Comparison of ENCODE assay signal across 17 mouse cellular contexts in the genomic region with DNA sequence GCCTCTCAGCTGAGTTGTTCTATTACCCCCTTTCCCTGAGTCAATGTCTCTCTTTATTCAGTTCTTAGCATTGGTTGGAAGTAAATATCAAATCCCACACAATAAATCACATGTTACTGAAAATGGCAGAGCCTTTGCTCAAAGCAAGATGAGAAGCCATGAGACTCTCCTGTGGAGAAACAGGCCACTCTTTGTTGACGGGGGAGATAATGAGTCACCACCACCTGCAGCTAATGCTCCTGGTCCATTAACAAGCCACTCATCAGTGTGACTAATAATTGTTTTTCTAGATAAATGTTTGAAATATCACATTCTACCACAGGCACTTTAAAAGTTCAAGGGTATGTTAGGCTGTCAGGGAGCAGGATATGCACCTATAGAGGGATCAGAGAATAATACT.
"Had no signal": no experiment of that assay in that cellular context is flagged by ENCODE, and none has a peak within 500 bp of the region (broad histone marks: within the 10 kb centered on the region; RNA-seq: fewer than 3 reads in every experiment).

No protein-coding gene starts in this region.

- ATAC-seq: midbrain, embryonic 16.5 days had no signal

- H3K4me3 ChIP-seq: midbrain, embryonic 10.5 days; midbrain, embryonic 12.5 days; myocyte; neural tube, embryonic 13.5 days; neural tube, embryonic 15.5 days; stomach, embryonic 15.5 days had no signal

- H3K4me1 ChIP-seq: midbrain, embryonic 10.5 days; neural tube, embryonic 13.5 days; neural tube, embryonic 15.5 days; stomach, embryonic 15.5 days had no signal

- H3K36me3 ChIP-seq: midbrain, embryonic 10.5 days; midbrain, embryonic 12.5 days; neural tube, embryonic 13.5 days; neural tube, embryonic 15.5 days; stomach, embryonic 15.5 days had no signal

- DNase-seq: lung, adult 18-20 months; lung, embryonic 14.5 days; lung, postnatal 10 days; lung, postnatal 4 days; midbrain, embryonic 14.5 days; right cerebral cortex, postnatal 14 days; thymus, adult 2 months; thymus, postnatal 25 days; thymus, postnatal 4 days had no signal

- H3K27me3 ChIP-seq: midbrain, embryonic 12.5 days; neural tube, embryonic 13.5 days; neural tube, embryonic 15.5 days; stomach, embryonic 15.5 days had no signal

- H3K27ac ChIP-seq: midbrain, embryonic 10.5 days; midbrain, embryonic 12.5 days; neural tube, embryonic 13.5 days; neural tube, embryonic 15.5 days; stomach, embryonic 15.5 days; stomach, postnatal 0 days had no signal

- H3K9ac ChIP-seq: lung, embryonic 14.5 days; midbrain, embryonic 12.5 days; neural tube, embryonic 13.5 days; neural tube, embryonic 15.5 days; stomach, embryonic 15.5 days had no signal

- H3K9me3 ChIP-seq: midbrain, embryonic 10.5 days; midbrain, embryonic 12.5 days; neural tube, embryonic 15.5 days; stomach, embryonic 15.5 days had no signal

- H3K4me2 ChIP-seq: lung, embryonic 14.5 days; midbrain, embryonic 12.5 days; neural tube, embryonic 13.5 days; neural tube, embryonic 15.5 days; stomach, embryonic 15.5 days had no signal
